Mouse (Mus musculus) liver, adult 2 months (tissue): ENCODE data around the gene Coa6.
A peak's percentile ranks its signal among the peaks of the same experiment; 100 is the strongest.

Experiments
- CTCF ChIP-seq: fragments of 200-500 bp; IDR thresholded peaks from 2 replicates; pipeline ENCODE4 v1.5.1; 2011; ENCODE audit warnings: low read depth, low read length, control low read depth
- POLR2A ChIP-seq: fragments of 200-500 bp; IDR thresholded peaks from 2 replicates; pipeline ENCODE4 v1.6.1; 2011; ENCODE audit warnings: low read length, control low read depth; ENCODE audit not compliant: insufficient read depth; ENCODE audit errors: extremely low read depth

- TF ChIP-seq CTCF, result peak; percentile 61
- TF ChIP-seq POLR2A, result no peak
Measured at GRCm38 (mm10) chr8:126398349-126398748, 24.0 kb upstream of the Coa6 start.
